Mouse (Mus musculus): ENCODE data around the gene Fcho2. TPM values are rescaled to one million over a fixed set of nuclear protein-coding genes. Genes with fewer than 3 reads are reported as not detected.
"Not testable (repeated sequence)": the region's sequence is repeated elsewhere in the genome, so short reads cannot be mapped to it uniquely, and the experiment has no call there.

The Fcho2 gene
- total RNA-seq (2022): 10 to 100 TPM; 14.8 to 21.3 (median 19.2) TPM

DNA sequence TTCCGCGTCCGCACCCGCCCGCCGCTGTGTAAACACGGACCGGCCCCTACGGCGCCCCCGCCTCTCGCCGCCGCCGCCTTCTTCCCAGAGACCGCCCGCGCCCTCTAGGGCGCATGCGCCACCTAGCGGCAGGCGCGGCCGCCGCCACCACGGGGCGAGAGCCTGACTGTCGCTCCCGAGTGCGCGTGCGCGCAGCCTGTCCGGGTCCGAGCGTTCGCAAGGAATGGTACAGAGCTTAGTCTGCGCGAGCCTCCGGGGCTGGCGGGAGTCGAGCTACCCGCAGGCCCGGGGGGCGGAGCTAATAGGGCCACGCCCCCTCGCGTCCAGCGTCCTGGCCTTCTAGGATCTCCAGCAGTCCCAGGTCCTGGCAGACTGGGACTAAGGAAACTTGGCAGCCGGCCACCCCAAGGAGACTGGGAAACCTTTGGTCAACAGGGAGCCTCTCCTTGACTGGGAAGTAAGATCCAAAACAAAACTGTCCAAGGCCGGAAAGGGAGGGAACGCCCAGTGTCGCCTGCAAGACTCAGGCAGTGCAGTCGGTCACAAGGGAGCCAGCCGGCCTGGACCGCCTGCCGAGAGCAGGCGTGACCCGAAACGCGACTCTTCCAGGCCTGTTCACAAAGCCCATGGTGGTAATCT, at the start of gene Fcho2:
TSS of gene Fcho2 (minus strand) at position 303 of the 639 bp plus-strand sequence.
- peak; percentile 98 for DNase-seq (ENCODE audit: low spot score in 2 of 2)

DNA sequence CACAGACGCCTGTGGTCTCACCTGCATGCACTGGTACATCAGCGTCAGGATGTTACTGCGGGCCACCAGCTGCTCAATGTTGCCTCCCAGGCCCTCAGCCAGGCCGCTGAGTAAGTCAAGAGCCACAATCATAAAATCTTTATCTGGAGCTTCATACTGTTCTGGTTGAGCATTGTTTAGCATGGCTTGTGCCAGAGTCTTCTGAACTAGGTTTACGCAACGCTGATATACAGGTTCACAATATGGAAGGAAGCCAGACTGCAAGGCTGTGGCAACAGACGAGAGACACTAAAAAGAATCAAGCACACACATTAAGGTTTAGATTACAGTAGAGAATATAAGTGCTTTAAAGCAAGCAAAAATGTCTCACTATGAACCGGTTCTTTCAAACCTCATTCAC, 40.0 kb upstream of the Fcho2 start:
- no peak for DNase-seq (ENCODE audit: low spot score in 2 of 2)

DNA sequence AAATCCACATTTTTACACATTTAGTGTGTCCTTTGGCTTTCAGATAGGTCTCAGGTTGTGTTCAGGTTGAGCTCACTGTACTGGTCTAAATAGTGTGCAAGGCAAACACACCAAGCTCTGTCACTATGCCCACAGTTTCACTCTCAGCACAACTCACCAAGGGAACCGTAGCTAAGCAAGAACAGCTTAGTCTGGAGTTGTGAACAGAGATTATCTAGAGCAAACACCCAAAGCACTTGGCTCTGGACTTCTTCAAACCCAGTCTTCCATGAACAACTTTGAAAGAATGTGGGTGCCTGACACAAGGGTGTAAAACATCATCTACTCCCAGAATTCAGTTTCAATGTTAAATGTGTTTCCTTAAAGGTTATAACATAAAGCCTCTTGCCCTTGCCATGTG, 30.5 kb upstream of the Fcho2 start:
- no peak for DNase-seq (ENCODE audit: low spot score in 2 of 2)

DNA sequence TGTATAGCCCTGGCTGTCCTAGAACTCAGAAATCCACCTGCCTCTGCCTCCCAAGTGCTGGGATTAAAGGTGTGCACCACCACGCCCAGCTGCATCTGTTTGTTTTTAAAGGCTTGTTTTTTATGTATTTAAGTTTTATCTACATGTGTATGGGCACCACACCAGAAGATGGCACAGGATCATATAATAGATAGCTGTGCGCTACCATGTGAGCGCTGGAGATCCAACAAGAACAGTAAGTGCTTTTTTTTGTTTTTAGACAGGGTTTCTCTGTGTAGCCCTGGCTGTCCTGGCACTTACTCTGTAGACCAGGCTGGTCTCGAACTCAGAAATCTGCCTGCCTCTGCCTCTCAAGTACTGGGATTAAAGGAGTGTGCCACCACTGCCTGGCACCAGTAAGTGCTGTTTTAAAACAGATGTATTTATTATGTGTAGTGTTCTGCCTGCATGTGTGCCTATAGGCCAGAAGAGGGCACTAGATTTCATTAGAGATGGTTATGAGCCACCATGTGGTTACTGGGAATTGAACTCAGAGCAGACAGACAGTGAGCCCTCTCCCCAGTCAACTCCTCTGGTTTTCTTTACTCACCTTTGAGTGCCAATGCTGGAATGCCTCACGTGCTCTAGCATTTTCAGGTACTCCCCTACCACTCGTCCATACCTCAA, 21.3 kb upstream of the Fcho2 start:
- no peak for DNase-seq (ENCODE audit: low spot score in 2 of 2)

DNA sequence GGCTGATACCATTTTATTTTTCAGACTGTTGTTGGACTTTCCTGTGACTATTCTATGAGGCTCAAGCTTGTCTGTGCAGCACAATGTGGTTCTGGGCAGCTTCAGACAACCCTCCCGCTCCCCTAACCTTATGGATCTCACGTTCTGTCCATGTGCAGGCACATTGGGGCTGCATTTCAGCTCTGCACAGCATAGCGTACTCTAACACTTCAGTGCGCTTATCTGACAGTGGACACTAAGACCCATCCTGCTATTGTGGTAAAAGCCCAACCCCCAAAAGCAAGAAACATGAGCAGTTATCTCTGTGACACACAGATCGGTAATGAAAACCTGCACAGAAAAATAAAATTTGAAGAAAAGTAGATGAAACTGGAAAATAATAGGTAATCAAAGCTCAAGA, 20.5 kb upstream of the Fcho2 start:
- no peak for DNase-seq (ENCODE audit: low spot score in 2 of 2)

DNA sequence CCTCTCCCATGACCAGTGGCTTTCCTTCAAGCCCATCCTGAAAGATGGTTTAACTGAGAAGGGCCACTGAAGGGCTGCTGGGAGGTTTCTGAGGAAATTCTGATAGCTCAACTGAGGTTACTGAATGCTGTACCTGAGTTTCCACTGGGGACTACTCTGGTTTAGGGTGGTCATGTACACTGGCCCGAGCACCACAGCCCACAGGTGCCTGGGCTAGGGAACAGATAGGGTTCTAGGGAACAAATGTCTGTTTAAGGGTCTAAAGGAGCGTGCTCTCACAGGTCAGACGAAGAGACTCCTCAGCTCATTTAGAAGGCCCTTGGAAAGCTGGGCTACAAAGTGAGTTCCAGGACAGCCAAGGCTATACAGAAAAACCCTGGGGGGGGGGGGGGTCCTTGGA, 19.5 kb upstream of the Fcho2 start:
- DNase-seq (ENCODE audit: low spot score in 2 of 2): no peak

DNA sequence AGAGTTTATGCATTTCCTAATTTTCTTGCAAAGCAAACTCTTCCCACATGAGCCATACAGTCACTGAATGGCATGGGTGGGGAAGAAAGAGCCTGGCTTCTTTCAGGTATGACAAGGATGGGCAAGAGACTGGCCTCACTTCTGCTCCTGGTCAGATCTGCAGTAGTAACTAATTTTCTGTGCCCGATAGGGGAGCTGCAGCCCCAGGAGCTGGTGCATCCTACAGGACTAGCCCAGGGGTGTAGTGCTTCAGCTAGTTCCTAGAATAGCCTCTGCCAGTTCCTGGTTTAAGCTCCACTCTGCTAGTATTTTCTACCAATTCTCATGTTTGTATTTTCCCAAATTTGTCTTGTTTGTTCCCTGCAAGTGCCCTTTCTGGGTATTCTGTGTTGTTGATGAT, 18.9 kb upstream of the Fcho2 start:
- DNase-seq (ENCODE audit: low spot score in 2 of 2): no peak

DNA sequence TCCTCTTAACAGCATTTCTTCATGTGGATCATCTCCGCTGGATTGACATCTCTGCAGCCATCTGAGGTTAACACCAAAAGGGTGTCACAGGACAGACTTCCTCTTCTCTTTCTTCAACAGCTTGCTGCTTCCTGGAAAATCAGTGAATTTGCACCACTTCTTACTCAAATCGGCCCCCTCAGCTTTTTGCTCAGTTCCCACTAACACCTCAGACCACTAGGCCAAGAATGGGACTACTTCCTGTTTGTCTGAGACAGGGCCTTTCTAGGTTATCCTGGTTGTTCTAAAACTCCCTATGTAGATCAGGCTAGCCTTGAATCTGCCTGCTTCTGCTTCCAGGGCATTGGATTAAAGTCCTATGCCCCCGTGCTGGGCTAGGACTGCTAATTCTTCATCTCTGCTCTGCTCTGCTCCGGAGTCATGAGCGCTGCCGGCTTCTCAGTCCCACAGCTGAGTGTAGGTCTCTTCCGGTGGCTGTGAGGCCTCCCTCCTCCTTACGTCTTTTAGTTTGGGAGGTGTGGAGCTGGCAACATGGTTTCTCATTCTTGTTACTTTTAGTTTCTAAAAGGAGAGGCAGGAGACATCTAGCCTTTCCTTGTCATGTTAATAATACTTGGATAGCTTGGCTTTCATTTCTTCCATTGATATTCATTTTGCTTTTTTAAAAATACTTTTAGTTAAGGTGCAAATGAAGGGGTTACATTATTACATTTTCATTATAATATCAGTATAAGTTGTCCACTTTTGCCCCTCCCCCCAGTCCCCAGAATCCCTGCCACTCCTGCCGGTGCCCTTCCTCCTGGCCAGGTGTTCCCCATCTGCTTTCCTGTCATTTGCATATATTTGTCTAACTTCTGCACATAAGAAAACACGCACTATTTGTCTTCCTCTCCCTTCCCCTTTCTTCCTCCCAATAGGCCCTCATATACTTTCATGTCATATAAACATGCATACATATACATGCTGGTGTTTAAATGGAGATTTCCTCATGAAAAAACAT, 17.5 kb upstream of the Fcho2 start:
- DNase-seq (ENCODE audit: low spot score in 2 of 2): no peak

DNA sequence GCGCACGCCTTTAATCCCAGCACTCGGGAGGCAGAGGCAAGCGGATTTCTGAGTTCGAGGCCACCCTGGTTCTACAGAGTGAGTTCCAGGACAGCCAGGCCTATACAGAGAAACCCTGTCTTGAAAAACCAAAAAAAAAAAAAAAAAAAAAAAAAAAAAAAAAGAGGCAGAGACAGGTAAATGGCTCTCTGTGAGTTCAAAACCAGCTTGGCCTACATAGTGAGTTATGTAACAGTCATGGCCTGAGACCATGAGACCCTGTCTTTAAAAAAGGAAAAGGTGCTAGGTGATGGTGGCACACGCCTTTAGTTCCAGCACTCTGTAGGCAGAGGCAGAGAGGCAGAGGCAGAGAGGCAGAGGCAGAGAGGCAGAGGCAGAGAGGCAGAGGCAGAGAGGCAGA, 13.8 kb upstream of the Fcho2 start:
- DNase-seq (ENCODE audit: low spot score in 2 of 2): not testable (repeated sequence)

DNA sequence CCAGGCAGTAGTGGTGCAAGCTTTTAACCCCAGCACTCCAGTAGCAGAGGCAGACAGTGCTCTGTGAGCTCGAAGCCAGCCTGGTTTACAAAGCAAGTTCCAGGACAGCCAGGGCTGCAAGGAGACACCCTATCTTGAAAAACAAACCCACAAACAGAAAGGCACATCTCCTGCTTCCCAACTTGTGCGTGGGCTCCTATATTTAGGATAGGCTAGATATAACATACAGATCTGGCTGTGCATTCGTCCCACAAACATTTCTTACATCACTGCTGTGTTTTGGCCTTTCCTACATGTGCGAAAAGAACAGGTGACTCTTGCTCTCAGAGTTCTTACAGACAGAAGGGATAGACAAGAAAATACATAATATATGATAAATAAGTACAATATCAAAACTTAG, 10.3 kb upstream of the Fcho2 start:
- no peak for DNase-seq (ENCODE audit: low spot score in 2 of 2)

DNA sequence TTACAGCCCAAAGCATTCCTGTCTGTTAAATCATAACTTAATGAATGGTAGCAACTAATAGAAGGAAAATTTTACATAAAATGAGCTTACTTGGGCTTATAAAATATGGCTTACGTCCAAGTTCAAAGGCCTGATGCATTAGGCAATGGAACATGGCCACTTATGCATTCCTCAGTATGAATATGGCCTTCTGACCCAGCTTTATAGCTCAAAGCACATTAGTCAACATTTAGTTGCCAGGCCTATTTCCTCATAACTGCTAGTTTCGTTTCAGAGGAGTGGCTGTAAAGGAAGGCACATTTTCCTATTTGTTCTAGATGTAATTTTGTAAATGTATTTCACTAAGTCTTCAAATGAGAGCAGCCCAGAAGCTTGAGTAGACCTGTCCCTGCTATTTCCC, 3.8 kb upstream of the Fcho2 start:
- no peak for DNase-seq (ENCODE audit: low spot score in 2 of 2)

DNA sequence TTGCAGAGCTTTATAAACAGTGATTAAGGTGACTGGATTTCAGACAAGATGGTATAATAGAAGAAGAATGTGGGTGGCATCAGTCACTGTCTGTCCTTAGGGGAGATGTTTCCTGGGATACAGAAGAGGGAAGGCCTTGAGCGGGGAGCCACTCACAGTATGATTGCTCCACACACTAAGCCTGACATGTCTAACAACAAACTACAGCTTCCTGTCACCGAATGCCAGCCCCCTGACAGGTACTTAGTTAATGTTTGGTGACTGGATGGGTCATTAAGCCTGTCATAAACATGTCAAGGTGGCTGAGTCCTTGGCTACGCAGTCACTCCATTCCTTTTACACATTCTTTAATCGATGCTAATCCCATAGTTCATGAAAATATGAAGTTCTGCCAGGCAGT, 3.0 kb upstream of the Fcho2 start:
- DNase-seq (ENCODE audit: low spot score in 2 of 2): no peak

DNA sequence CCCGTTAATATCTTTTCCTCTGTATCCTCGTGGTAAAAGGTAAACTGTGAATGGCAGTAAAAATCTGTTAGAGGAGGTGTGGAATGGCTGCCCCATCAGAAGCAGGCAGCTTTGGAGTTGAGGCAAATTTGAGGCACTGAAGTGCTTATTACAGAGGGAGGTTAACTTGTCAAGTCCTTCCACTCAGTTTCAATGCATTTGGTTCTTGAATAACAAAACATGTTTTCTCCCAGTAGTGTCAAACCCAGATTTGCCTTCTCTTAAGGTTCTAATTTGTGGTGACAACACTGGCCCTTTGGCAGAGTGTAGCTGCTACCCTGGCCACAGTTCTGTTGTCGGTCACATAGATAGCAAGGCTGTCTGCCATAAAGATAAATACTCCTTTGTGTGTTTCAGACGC, 2.5 kb upstream of the Fcho2 start:
- no peak for DNase-seq (ENCODE audit: low spot score in 2 of 2)

DNA sequence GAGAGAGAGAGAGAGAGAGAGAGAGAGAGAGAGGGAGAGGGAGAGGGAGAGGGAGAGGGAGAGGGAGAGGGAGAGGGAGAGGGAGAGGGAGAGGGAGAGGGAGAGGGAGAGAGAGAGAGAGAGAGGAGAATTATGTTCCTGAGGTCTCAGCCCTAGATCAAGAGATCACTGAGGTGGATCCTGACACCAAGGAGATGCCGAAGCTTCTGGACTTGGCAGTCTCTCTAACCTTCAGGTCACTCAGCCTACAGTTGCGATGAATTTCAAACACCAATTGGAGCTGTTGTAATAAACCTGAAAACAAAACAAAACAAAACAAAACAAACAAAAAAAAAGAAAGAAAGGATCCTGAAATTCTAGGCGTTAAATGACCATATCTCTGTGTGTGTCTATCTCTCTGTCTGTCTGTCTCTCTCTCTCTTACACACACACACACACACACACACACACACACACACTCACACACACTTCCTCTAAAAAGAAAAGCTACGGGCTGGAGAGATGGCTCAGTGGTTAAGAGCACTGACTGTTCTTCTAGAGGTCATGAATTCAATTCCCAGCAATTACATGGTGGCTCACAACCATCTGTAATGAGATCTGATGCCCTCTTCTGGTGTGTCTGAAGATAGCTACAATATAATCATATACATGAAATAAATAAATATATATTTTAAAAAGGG, 1.9 kb upstream of the Fcho2 start:
- DNase-seq (ENCODE audit: low spot score in 2 of 2): not testable (repeated sequence)

DNA sequence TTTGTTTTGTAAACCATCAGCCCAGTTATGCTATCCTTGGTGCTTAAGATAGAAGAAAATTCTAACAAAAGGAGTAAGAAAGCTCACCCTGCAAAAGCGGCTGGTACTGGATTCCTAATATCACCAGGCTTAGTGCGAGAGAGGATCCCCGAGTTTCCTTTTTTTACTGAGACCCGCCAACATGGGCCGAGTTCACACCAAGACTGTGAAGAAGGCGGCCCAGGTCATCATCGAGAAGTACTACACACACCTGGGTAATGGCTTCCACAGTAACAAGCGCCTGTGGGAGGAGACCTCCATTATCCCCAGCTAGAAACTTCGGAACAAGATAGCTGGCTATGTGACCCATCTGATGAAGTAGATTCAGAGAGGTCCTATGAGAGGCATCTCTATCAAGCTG, 1.3 kb upstream of the Fcho2 start:
- no peak for DNase-seq (ENCODE audit: low spot score in 2 of 2)

DNA sequence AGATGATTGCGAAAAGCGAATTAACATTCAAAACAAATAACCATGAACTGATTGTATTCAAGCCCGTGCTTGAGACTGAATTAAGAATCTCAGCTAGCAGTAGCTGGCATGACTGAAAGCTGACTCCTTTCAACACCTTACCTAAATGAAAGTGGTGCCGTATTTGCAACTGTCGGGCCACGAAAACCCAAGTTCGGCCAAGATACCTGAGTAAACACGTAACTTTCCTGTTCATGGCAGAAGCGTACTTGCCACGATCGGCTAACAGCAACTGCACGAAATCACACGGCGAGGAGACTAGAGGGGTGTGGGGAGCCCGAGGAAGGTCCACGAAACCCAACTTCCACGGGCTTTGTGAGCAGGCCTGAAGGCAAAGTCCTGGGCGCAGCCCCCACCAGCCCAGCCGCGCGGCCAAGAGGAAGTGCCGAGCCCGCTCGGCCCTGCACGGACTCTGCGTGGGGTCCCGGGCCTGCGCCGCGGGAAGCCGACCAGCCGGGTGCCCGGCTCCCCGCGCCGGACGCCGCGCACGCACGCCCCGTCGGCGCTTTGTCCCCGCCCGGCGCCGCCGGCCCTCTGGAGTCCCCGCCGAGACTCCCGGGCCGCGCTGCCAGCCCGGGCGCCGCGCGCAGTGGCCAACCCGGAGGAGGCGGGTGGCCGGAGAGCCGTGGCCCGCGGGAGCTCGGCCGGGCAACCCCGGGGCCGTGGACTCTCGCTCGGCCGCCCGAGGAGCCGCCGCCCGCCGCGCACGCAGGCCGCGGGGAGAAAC, 791 bp downstream of the Fcho2 start:
- DNase-seq (ENCODE audit: low spot score in 2 of 2): peak; percentile 18 to 56

DNA sequence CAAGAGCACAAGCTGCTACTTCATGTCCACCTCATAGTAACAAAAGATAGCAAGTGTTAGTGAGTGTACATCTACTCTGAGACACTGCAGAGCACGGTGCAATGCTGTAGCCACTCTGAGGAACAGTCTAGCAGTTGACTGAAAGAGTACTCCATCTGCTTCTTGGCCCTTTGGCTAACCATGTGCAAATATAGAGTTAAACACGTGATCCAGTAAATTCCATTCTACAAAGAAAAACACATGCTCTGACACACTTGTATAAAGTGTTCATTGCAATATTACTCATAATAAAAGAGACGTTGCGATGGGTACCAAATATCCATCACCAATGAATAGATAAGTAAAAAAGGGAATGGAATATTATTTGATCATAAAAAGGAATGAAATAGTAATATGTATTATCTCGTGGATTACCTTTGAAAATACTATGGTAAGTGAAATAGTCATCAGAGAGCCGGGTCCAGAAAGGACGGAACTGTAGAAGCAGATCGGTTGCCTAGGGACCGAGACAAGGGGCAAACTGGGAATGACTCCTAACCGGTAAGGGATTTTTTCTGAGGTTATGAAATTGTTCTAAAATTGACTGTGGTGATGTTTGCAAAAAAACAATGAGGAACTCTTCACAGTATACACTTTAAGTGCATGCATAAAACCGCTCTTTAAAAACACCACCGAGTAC, 1.5 kb downstream of the Fcho2 start:
- DNase-seq (ENCODE audit: low spot score in 2 of 2): no peak

DNA sequence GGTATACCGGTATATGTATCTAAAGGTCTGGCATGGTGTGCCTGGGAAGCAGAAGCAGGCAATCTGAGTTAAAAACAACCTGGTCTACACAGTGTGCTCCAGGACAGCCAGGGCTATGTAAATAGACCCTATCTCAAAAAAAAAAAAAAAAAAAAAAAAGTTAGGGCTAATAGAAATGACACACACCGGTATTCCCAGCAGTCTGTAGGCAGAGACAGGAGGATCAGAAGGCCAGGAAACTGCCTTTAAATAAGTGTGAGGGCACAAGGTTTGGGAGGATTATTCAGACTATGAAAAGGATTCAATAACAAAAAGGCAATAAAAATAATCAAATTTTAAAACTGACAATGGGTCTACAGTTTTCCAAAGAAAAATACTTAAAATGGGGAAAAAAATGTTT, 2.1 kb downstream of the Fcho2 start:
- DNase-seq (ENCODE audit: low spot score in 2 of 2): no peak

DNA sequence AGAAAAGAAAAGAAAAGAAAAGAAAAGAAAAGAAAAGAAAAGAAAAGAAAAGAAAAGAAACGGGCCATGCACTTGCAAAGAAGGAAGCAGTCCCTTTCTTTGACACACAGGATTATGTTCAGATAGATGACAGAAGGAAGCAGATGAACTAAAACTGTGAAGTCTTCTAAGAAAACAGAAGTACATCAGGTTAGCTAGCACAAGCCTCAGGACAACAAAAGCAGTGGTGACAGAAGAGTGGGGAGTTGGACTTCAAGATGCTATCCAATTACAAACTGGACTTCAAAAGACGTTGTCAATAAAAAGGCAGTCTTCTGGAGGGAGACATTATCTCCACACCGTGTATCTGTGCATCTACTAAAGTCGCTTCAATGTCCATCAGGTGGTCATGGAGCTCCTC, 3.0 kb downstream of the Fcho2 start:
- DNase-seq (ENCODE audit: low spot score in 2 of 2): no peak

DNA sequence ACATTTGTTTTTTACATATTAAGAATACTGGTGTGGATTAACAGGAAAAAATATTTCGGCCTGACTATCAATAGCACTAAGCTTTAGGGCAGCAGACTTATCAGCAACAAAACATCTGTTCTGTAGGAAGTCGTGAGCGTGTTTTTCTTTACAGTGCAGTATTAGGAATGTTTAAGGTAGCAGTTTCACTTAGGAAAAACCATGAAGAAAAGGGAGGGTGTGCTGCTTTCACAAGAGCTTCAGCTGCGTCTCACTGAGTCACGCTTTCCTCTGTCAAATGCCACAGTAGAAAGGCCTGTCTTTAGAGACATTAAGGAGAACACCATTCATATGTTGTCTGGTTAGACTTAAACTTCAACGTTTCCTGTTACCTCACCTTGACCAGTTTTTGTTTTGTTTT, 5.1 kb downstream of the Fcho2 start:
- no peak for DNase-seq (ENCODE audit: low spot score in 2 of 2)
